23 mouse cellular contexts compared by ENCODE assay signal in the genomic region with DNA sequence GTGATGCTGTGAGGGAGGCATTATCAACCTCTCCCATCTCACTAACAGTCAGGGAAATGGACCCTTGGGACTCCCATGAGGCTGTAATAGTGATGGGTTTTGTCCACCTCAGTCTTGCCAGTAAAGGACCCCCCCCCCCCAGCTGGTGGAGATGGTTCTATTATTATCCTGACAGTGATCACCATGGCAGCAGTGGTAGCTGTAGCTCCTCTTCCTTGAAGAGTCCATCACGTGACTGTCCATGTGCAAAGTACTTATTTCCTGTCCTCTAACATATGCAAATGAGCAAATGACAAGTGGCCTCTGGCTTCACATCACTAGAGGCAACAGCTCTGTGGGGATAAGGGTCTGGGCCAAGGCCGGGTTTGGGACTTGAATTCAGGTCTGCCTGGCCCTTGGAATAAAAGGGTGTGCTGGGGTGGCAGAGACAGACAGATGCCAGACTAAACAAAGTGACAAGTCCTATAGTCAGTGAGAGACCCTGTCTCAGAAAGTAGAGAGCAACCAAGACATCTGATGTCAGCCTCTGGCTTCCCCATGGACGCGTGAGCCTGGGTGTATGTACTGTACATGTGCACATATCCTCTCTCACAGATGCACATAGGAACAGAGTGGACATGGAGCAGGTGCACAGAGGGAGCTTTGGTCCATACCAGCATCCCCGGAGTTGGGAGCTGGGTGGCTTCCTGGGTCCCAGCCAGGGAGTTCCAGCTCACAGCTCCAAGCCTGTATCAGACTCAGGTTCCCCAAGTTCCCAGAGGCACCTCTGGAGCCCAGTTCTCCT. TPM values are rescaled to one million over a fixed set of nuclear protein-coding genes. Genes with fewer than 3 reads are reported as not detected.
A peak's percentile ranks its signal among the peaks of the same experiment; 100 is the strongest.
DNase-seq lines count a peak whose midpoint lies in the region; ATAC-seq lines count a peak whose summit lies in the region.
"Had no signal": no experiment of that assay in that cellular context is flagged by ENCODE, and none has a peak within 500 bp of the region (broad histone marks: within the 10 kb centered on the region; RNA-seq: fewer than 3 reads in every experiment).

No protein-coding gene starts in this region.

- no peaks in the 10 kb centered on the region; the same call in 1 of the 2 replicates for H3K27me3 ChIP-seq in hindbrain, embryonic 12.5 days
- H3K27me3 ChIP-seq in hindbrain, embryonic 10.5 days (ENCODE audit: insufficient read depth, poor library complexity, severe bottlenecking), result no peaks in the 10 kb centered on the region
- H3K27me3 ChIP-seq in hindbrain, embryonic 16.5 days (replicated peaks; ENCODE audit: control insufficient read depth, insufficient read depth, low read length), result no peaks in the 10 kb centered on the region
- H3K27me3 ChIP-seq: embryonic facial prominence, embryonic 12.5 days; heart, embryonic 15.5 days; kidney, embryonic 15.5 days; liver, embryonic 12.5 days had no signal

- WGBS in hindbrain, embryonic 12.5 days, result 71% methylated on average over 5 of the region's 5 CpGs
- WGBS in hindbrain, embryonic 10.5 days, result 76% methylated on average over 5 of the region's 5 CpGs
- WGBS in hindbrain, embryonic 16.5 days, result 67% methylated on average over 5 of the region's 5 CpGs

- H3K4me3 ChIP-seq in hindbrain, embryonic 12.5 days, result no peak overlapping the region
- H3K4me3 ChIP-seq in hindbrain, embryonic 10.5 days, result no peak overlapping the region
- H3K4me3 ChIP-seq in hindbrain, embryonic 16.5 days (ENCODE audit: low read length), result no peak overlapping the region
- H3K4me3 ChIP-seq: embryonic facial prominence, embryonic 12.5 days; erythroblast, embryonic 14.5 days; heart, embryonic 15.5 days; kidney, embryonic 15.5 days; liver, embryonic 12.5 days had no signal

- peak; percentile 16; the same call in 1 of the 2 replicates for ATAC-seq in hindbrain, embryonic 12.5 days (ENCODE audit: low FRiP score)
- peak; percentile 60; the same call in 1 of the 2 replicates for ATAC-seq in hindbrain, embryonic 16.5 days
- ATAC-seq: intestine, embryonic 16.5 days; liver, embryonic 12.5 days had no signal

- H3K27ac ChIP-seq in hindbrain, embryonic 12.5 days, result no peak overlapping the region
- no peak overlapping the region for H3K27ac ChIP-seq in hindbrain, embryonic 10.5 days
- H3K27ac ChIP-seq in hindbrain, embryonic 16.5 days (ENCODE audit: low read depth, low read length), result no peak overlapping the region
- H3K27ac ChIP-seq: embryonic facial prominence, embryonic 12.5 days; heart, embryonic 15.5 days; kidney, embryonic 15.5 days; liver, embryonic 12.5 days had no signal

- DNase-seq in hindbrain, embryonic 10.5 days (ENCODE audit: low spot score), result no peak
- DNase-seq in A20 (ENCODE audit: low read depth, low spot score) (peak; percentile 12), ZHBTc4 (ENCODE audit: low read depth, low spot score) (peak; percentile 39)
- no peak for DNase-seq in frontal cortex, adult 2 months (ENCODE audit: extremely low spot score in 1 of 2, low spot score in 1 of 2)
- DNase-seq in layer of hippocampus, postnatal 25 days (ENCODE audit: extremely low spot score in 1 of 2, low spot score in 1 of 2), result no peak
- DNase-seq: adrenal gland, adult 8-10 months; B cell, adult 2 months; cerebellum, postnatal 10 days; gastrocnemius, postnatal 25 days; heart, postnatal 4 days; lung, embryonic 14.5 days; lung, postnatal 36 days; thymus, postnatal 36 days had no signal

- H3K36me3 ChIP-seq in hindbrain, embryonic 12.5 days, result no peaks in the 10 kb centered on the region
- no peaks in the 10 kb centered on the region for H3K36me3 ChIP-seq in hindbrain, embryonic 10.5 days
- no peaks in the 10 kb centered on the region for H3K36me3 ChIP-seq in hindbrain, embryonic 16.5 days (ENCODE audit: control insufficient read depth, insufficient read depth, low read length)
- H3K36me3 ChIP-seq: embryonic facial prominence, embryonic 12.5 days; heart, embryonic 15.5 days; kidney, embryonic 15.5 days; liver, embryonic 12.5 days had no signal

- no peak overlapping the region for H3K4me2 ChIP-seq in hindbrain, embryonic 12.5 days (replicated peaks)
- H3K4me2 ChIP-seq in hindbrain, embryonic 16.5 days (ENCODE audit: low read length), result no peak overlapping the region
- H3K4me2 ChIP-seq: embryonic facial prominence, embryonic 12.5 days; heart, embryonic 15.5 days; kidney, embryonic 15.5 days; liver, embryonic 12.5 days; lung, embryonic 14.5 days had no signal

- H3K9me3 ChIP-seq in hindbrain, embryonic 12.5 days (replicated peaks), result peaks cover 8% of the 10 kb centered on the region; the same call in 1 of the 2 replicates
- H3K9me3 ChIP-seq in hindbrain, embryonic 10.5 days, result peaks cover 10% of the 10 kb centered on the region
- H3K9me3 ChIP-seq in hindbrain, embryonic 16.5 days (ENCODE audit: control insufficient read depth, low read length), result peaks cover 6% of the 10 kb centered on the region

- H3K9ac ChIP-seq in hindbrain, embryonic 12.5 days, result no peak overlapping the region
- H3K9ac ChIP-seq in hindbrain, embryonic 16.5 days (ENCODE audit: low read depth, low read length), result no peak overlapping the region
- H3K9ac ChIP-seq: embryonic facial prominence, embryonic 12.5 days; heart, embryonic 15.5 days; kidney, embryonic 15.5 days; liver, embryonic 12.5 days; lung, embryonic 14.5 days had no signal

- H3K4me1 ChIP-seq in hindbrain, embryonic 12.5 days, result peaks cover 10% of the 10 kb centered on the region
- peaks cover 14% of the 10 kb centered on the region; the same call in 1 of the 2 replicates for H3K4me1 ChIP-seq in hindbrain, embryonic 10.5 days (replicated peaks)
- H3K4me1 ChIP-seq in hindbrain, embryonic 16.5 days (ENCODE audit: control insufficient read depth, insufficient read depth, low read depth, low read length), result peaks cover 5% of the 10 kb centered on the region
- H3K4me1 ChIP-seq: embryonic facial prominence, embryonic 12.5 days; heart, embryonic 15.5 days; kidney, embryonic 15.5 days; liver, embryonic 12.5 days had no signal

RNA-seq across cellular contexts. Expression of gene Matn1, which starts 55.8 kb away (rescaled TPM):
- polyA plus RNA-seq in hindbrain, embryonic 12.5 days (2016; fragmentation: Nextera tagmentation; extraction: Ambion mirVana), result 4.6 and 19.3 TPM in 2 replicates
- polyA plus RNA-seq in hindbrain, embryonic 10.5 days (2016; fragmentation: Nextera tagmentation; extraction: Ambion mirVana), result 0.17 TPM in 1 of 2 replicates, not detected in the other
- polyA plus RNA-seq in hindbrain, embryonic 16.5 days (2015; fragmentation: Nextera tagmentation; extraction: Ambion mirVana), result 0.34 and 3.9 TPM in 2 replicates
- polyA plus RNA-seq in frontal cortex, adult 2 months (2012; rRNA removed), result 0.65 and 0.82 TPM in 2 replicates
- total RNA-seq in layer of hippocampus, postnatal 25 days (2021), result 1 to 10 TPM; 2.0 to 2.1 TPM
- total RNA-seq: adrenal gland, adult 8-10 months; gastrocnemius, postnatal 25 days; heart, adult 8-10 months; heart, postnatal 4 days had no signal
- polyA plus RNA-seq: erythroblast, embryonic 14.5 days; intestine, embryonic 16.5 days; large intestine, adult 2 months; lung, embryonic 14.5 days had no signal

Comparison
In these comparisons a context has a peak if more than half of its experiments do, and no peak if none do; other contexts are left out.
1. DNase-seq: peak in A20 (single experiment) and ZHBTc4 (single experiment); none in hindbrain, embryonic 10.5 days (single experiment), frontal cortex, adult 2 months (0 of 2) and layer of hippocampus, postnatal 25 days (0 of 2).